Mouse (Mus musculus) inflammation-experienced regulatory T-cells, adult 16 weeks (primary cell): ENCODE results near the gene Hs3st3b1. TPM values are rescaled to one million over a fixed set of nuclear protein-coding genes. Genes with fewer than 3 reads are reported as not detected.

Experiments
- polyA plus RNA-seq: library from polyadenylated mRNA; unstranded; fragments of 100-300 nt; shearing (Covaris generic); gene quantifications from one replicate; pipeline ENCODE4 v1.2.1, GENCODE M21; 2017

Gene Hs3st3b1
- 1.1 TPM for polyA plus RNA-seq

DNA sequence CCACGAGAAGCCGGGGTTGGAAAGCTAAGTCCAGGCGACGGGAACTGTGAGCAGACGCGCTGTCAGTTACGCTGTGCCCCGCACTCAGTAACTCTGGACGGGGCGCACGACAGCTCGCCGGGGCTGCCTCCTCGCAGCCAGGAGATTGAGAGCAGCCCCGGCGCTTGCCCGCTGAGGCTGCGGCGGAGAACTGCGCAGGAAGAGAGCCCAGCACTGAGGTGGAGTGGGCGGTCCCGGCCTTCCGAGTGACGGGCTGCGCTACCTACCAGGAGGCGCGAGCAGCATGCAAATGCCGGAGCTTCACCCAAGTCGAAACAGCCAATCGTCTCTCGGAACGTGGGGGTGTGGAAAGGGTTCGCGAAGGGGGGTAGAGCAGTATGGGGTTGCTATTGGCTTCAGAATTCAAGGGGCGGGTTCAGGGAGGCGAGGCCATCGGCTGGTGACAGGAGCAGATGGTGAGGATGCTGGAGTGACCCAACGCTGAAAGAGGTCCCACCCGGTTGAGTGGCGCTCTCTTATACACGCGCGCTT, at the start of gene Hs3st3b1:
Hs3st3b1 (minus strand) TSS at position 200 of the 531 bp plus-strand sequence.

Other genes starting within 250 kb of the Hs3st3b1 start
- 24.8 TPM for gene Cox10, start 157.2 kb upstream of the Hs3st3b1 start, polyA plus RNA-seq